Mouse (Mus musculus): ENCODE measurements around the gene Hace1. TPM values are rescaled to one million over a fixed set of nuclear protein-coding genes. Genes with fewer than 3 reads are reported as not detected.

Gene Hace1
- 31.9 TPM for polyA plus RNA-seq (2017; shearing (Covaris generic))

DNA sequence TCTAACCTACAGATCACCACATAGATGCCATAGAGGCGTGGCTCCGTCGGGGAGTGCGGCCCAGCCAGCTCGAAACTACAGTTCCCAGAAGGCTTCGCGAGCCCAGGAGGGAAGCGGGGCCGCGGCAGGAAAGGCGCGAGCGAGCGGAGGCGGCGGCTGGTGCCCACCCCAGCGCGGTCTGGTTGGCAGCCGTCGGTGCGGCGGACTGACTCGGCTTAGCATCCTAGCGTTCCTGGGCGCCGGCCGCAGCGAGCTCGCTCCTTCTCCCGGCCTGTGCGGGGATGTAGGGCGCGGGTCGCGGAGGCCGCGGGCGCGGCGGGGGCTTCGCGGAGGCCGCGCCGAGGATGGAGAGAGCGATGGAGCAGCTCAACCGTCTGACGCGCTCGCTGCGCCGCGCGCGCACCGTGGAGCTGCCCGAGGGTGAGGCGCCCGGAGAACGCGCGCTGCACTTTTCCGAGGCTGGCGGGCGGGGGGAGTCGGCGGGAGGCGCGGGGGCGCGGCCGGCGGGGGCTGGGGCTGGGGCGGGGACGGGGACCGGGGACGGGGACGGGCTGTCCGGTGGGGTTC lies at the start of gene Hace1:
TSS of gene Hace1 (plus strand) at position 99 of the 567 bp plus-strand sequence.

Other genes starting within 250 kb of the Hace1 start
- gene Bves, start 242.1 kb upstream of the Hace1 start, polyA plus RNA-seq (2017; shearing (Covaris generic)): 0.12 TPM
- gene Lin28b, start 91.4 kb upstream of the Hace1 start, polyA plus RNA-seq (2017; shearing (Covaris generic)): 0.13 TPM

All from CD4-positive, CD25-positive, alpha-beta regulatory T cell (primary cell).